ENCODE assay signal across 16 mouse cellular contexts in genomic region chr4:48342705-48343104, GRCm38 (mm10).
"Had no signal": no experiment of that assay in that cellular context is flagged by ENCODE, and none has a peak within 500 bp of the region (broad histone marks: within the 10 kb centered on the region; RNA-seq: fewer than 3 reads in every experiment).

No protein-coding gene starts in this region.

- DNase-seq: gastrocnemius, postnatal 14 days; gastrocnemius, postnatal 36 days; heart, adult 11 months; heart, adult 2 months; heart, postnatal 14 days; heart, postnatal 36 days; kidney, adult 11 months; kidney, adult 2 months; kidney, adult 9 months; kidney, postnatal 14 days; kidney, postnatal 36 days; left cerebral cortex, postnatal 4 days had no signal

- ATAC-seq: forebrain, embryonic 16.5 days; hindbrain, postnatal 0 days; intestine, embryonic 16.5 days; liver, embryonic 12.5 days had no signal
